Mouse (Mus musculus) macrophage (primary cell): ENCODE measurements around the gene Ermap. TPM values are rescaled to one million over a fixed set of nuclear protein-coding genes. Genes with fewer than 3 reads are reported as not detected.

Experiments
- H3K27ac ChIP-seq: fragments of 350-480 bp; formaldehyde crosslinking; 2 replicates; pipeline ENCODE4 v1.9.0; 2021
- H3K36me3 ChIP-seq: fragments of 350-480 bp; formaldehyde crosslinking; 2 replicates; pipeline ENCODE4 v1.9.0; 2021; ENCODE audit errors: inconsistent target
- H3K4me3 ChIP-seq: fragments of 350-480 bp; formaldehyde crosslinking; 2 replicates; pipeline ENCODE4 v1.9.0; 2021; ENCODE audit errors: inconsistent target
- H3K79me2 ChIP-seq: fragments of 350-480 bp; formaldehyde crosslinking; 2 replicates; pipeline ENCODE4 v1.9.0; 2021; ENCODE audit errors: inconsistent target
- WGBS: methylation state at CpG from one replicate; pipeline ENCODE4 v1.1.7; 2026; ENCODE audit warnings: inconsistent platforms; ENCODE audit not compliant: missing documents; 5-methylcytosine and 5-hydroxymethylcytosine counted together
- polyA plus RNA-seq: library from polyadenylated mRNA; stranded (reverse); fragments of 250-400 nt; gene quantifications from 3 replicates; pipeline ENCODE4 v1.2.4, GENCODE M21; 2018; ENCODE audit warnings: inconsistent platforms

Ermap gene
- polyA plus RNA-seq, 1 experiment from 2014 or later: not detected

GRCm38 (mm10) chr4:119172919-119173650 lies 16.7 kb downstream of the Ermap start:
- Histone ChIP-seq H3K27ac (no peak overlapping the region), H3K4me3 (peak overlapping the region; percentile 91), H3K36me3 (no peaks in the 10 kb centered on the region; the same call in 1 of the 2 replicates), H3K79me2 (no peaks in the 10 kb centered on the region)
- WGBS: 26% methylated on average over 18 of the region's 18 CpGs

GRCm38 (mm10) chr4:119167663-119168062 lies 22.1 kb downstream of the Ermap start:
- H3K4me3 ChIP-seq: no peak overlapping the region
- no peaks in the 10 kb centered on the region for H3K79me2 ChIP-seq
- no peak overlapping the region for H3K27ac ChIP-seq
- WGBS: 2% methylated on average over 4 of the region's 4 CpGs
- no peaks in the 10 kb centered on the region; the same call in 1 of the 2 replicates for H3K36me3 ChIP-seq

GRCm38 (mm10) chr4:119167068-119167467 lies 22.7 kb downstream of the Ermap start:
- H3K4me3 ChIP-seq: no peak overlapping the region
- H3K36me3 ChIP-seq: no peaks in the 10 kb centered on the region; the same call in 1 of the 2 replicates
- no peaks in the 10 kb centered on the region for H3K79me2 ChIP-seq
- H3K27ac ChIP-seq: no peak overlapping the region
- WGBS: 91% methylated on average over 4 of the region's 4 CpGs

GRCm38 (mm10) chr4:119165916-119166315 lies 23.9 kb downstream of the Ermap start:
- H3K79me2 ChIP-seq: no peaks in the 10 kb centered on the region
- 78% methylated on average over 7 of the region's 7 CpGs for WGBS
- H3K36me3 ChIP-seq: no peaks in the 10 kb centered on the region; the same call in 1 of the 2 replicates
- H3K4me3 ChIP-seq: no peak overlapping the region
- no peak overlapping the region for H3K27ac ChIP-seq

- Histone ChIP-seq H3K4me3 (no peak overlapping the region), H3K36me3 (no peaks in the 10 kb centered on the region), H3K27ac (no peak overlapping the region), H3K79me2 (no peaks in the 10 kb centered on the region)
- 96% methylated on average over 2 of the region's 4 CpGs for WGBS
Observed at GRCm38 (mm10) chr4:119162990-119163389, 26.8 kb downstream of the Ermap start.

- Histone ChIP-seq H3K36me3 (no peaks in the 10 kb centered on the region), H3K4me3 (no peak overlapping the region), H3K27ac (no peak overlapping the region), H3K79me2 (no peaks in the 10 kb centered on the region)
- WGBS: 90% methylated on average over 3 of the region's 3 CpGs
Observed at GRCm38 (mm10) chr4:119161358-119161757, 28.5 kb downstream of the Ermap start.

GRCm38 (mm10) chr4:119157891-119158290 lies 31.9 kb downstream of the Ermap start:
- H3K27ac ChIP-seq: no peak overlapping the region
- no peaks in the 10 kb centered on the region for H3K79me2 ChIP-seq
- 83% methylated on average over 5 of the region's 5 CpGs for WGBS
- H3K4me3 ChIP-seq: no peak overlapping the region
- H3K36me3 ChIP-seq: no peaks in the 10 kb centered on the region

GRCm38 (mm10) chr4:119157186-119157585 lies 32.6 kb downstream of the Ermap start:
- 29% methylated on average over 2 of the region's 2 CpGs for WGBS
- H3K79me2 ChIP-seq: no peaks in the 10 kb centered on the region
- no peak overlapping the region for H3K27ac ChIP-seq
- no peak overlapping the region for H3K4me3 ChIP-seq
- no peaks in the 10 kb centered on the region for H3K36me3 ChIP-seq

- no peaks in the 10 kb centered on the region for H3K79me2 ChIP-seq
- H3K27ac ChIP-seq: no peak overlapping the region
- WGBS: 81% methylated on average over 11 of the region's 11 CpGs
- no peak overlapping the region for H3K4me3 ChIP-seq
- no peaks in the 10 kb centered on the region for H3K36me3 ChIP-seq
Observed at GRCm38 (mm10) chr4:119148741-119149140, 41.1 kb downstream of the Ermap start.

- H3K4me3 ChIP-seq: no peak overlapping the region
- no peak overlapping the region for H3K27ac ChIP-seq
- WGBS: 93% methylated on average over 5 of the region's 5 CpGs
- no peaks in the 10 kb centered on the region for H3K79me2 ChIP-seq
- H3K36me3 ChIP-seq: no peaks in the 10 kb centered on the region
Observed at GRCm38 (mm10) chr4:119147347-119147746, 42.5 kb downstream of the Ermap start.

- Histone ChIP-seq H3K4me3 (no peak overlapping the region), H3K36me3 (no peaks in the 10 kb centered on the region), H3K27ac (no peak overlapping the region), H3K79me2 (no peaks in the 10 kb centered on the region)
- 92% methylated on average over 7 of the region's 7 CpGs for WGBS
Observed at GRCm38 (mm10) chr4:119146816-119147215, 43.0 kb downstream of the Ermap start.

GRCm38 (mm10) chr4:119142230-119142871 lies 47.5 kb downstream of the Ermap start:
- 76% methylated on average over 24 of the region's 24 CpGs for WGBS
- Histone ChIP-seq H3K27ac (no peak overlapping the region), H3K36me3 (0 out of 2 replicates have a peak, but pooled peaks cover under 1% of the 10 kb centered on the region), H3K4me3 (no peak overlapping the region), H3K79me2 (no peaks in the 10 kb centered on the region)

GRCm38 (mm10) chr4:119141191-119141590 lies 48.6 kb downstream of the Ermap start:
- WGBS: 91% methylated on average over 10 of the region's 10 CpGs
- no peaks in the 10 kb centered on the region for H3K79me2 ChIP-seq
- no peak overlapping the region for H3K4me3 ChIP-seq

GRCm38 (mm10) chr4:119140126-119140525 lies 49.7 kb downstream of the Ermap start:
- WGBS: 80% methylated on average over 1 of the region's 3 CpGs
- H3K36me3 ChIP-seq: peaks cover 21% of the 10 kb centered on the region
- H3K79me2 ChIP-seq: no peaks in the 10 kb centered on the region
- no peak overlapping the region for H3K27ac ChIP-seq
- no peak overlapping the region for H3K4me3 ChIP-seq

More at GRCm38 (mm10) chr4:119141191-119141590, 48.6 kb downstream of the Ermap start:
- Histone ChIP-seq H3K36me3 (peaks cover 12% of the 10 kb centered on the region; the same call in 1 of the 2 replicates), H3K27ac (no peak overlapping the region)

- no peaks in the 10 kb centered on the region for H3K79me2 ChIP-seq
- no peak overlapping the region for H3K4me3 ChIP-seq
- no peak overlapping the region for H3K27ac ChIP-seq
- 90% methylated on average over 8 of the region's 8 CpGs for WGBS
- peaks cover 33% of the 10 kb centered on the region for H3K36me3 ChIP-seq
Observed at GRCm38 (mm10) chr4:119138776-119139175, 51.0 kb downstream of the Ermap start.
